Mouse (Mus musculus): ENCODE results near the gene Tgif2lx2.
"Not testable (repeated sequence)": the region's sequence is repeated elsewhere in the genome, so short reads cannot be mapped to it uniquely, and the experiment has no call there.

The Tgif2lx2 gene

GRCm38 (mm10) chrX:118426927-118427326 lies at the start of gene Tgif2lx2:
Gene Tgif2lx2 (plus strand): TSS chrX:118427227.
- not testable (repeated sequence) for DNase-seq (ENCODE audit: low spot score in 2 of 2)
